Mouse (Mus musculus) lung, embryonic 16.5 days (tissue): ENCODE measurements around the gene Snx21. TPM values are rescaled to one million over a fixed set of nuclear protein-coding genes. Genes with fewer than 3 reads are reported as not detected.
"Not testable (repeated sequence)": the region's sequence is repeated elsewhere in the genome, so short reads cannot be mapped to it uniquely, and the experiment has no call there.

Source experiments
- ATAC-seq: fragments of 200-750 bp; cut with Nextera tagmentation; 2 replicates; pipeline ENCODE4 v1.8.0; 2017; ENCODE audit warnings: low read depth, mild to moderate bottlenecking, moderate library complexity
- H3K27ac ChIP-seq: fragments of 300-500 bp; sonication (generic); 2 replicates; pipeline ENCODE4 v1.5.1; 2014; ENCODE audit warnings: mild to moderate bottlenecking, control low read depth, low read length
- H3K27me3 ChIP-seq: fragments of 300-500 bp; sonication (generic); 2 replicates; pipeline ENCODE4 v1.6.1; 2014; ENCODE audit warnings: low read depth, low read length, mixed read lengths; ENCODE audit not compliant: control insufficient read depth, insufficient read depth
- H3K36me3 ChIP-seq: fragments of 300-500 bp; sonication (generic); 2 replicates; pipeline ENCODE4 v1.6.1; 2014; ENCODE audit warnings: low read length; ENCODE audit not compliant: control insufficient read depth, insufficient read depth
- H3K4me1 ChIP-seq: fragments of 300-500 bp; sonication (generic); replicated peaks from 2 replicates; pipeline ENCODE4 v1.6.1; 2014; ENCODE audit warnings: low read length, mixed read lengths; ENCODE audit not compliant: control insufficient read depth, insufficient read depth
- H3K4me2 ChIP-seq: fragments of 300-500 bp; sonication (generic); 2 replicates; pipeline ENCODE4 v1.6.1; 2014; ENCODE audit warnings: low read depth, low read length, control low read depth
- H3K4me3 ChIP-seq: fragments of 300-500 bp; sonication (generic); 2 replicates; pipeline ENCODE4 v1.5.1; 2014; ENCODE audit warnings: mild to moderate bottlenecking, low read length, control low read depth
- H3K9ac ChIP-seq: fragments of 300-500 bp; sonication (generic); 2 replicates; pipeline ENCODE4 v1.6.1; 2014; ENCODE audit warnings: low read length, control low read depth
- H3K9me3 ChIP-seq: fragments of 300-500 bp; sonication (generic); 2 replicates; pipeline ENCODE4 v1.6.1; 2016; ENCODE audit warnings: low read length; ENCODE audit not compliant: control insufficient read depth
- WGBS: fragments of 180-500 bp; shearing (Covaris S2); extraction: QIAGEN DNeasy Blood & Tissue Kit; methylation state at CpG from one replicate; pipeline ENCODE4 v1.1.7; 2014; 5-methylcytosine and 5-hydroxymethylcytosine counted together
- polyA plus RNA-seq: library from polyadenylated mRNA; unstranded; fragments of >200 nt; fragmentation: Nextera tagmentation; extraction: Ambion mirVana; gene quantifications from 2 replicates; pipeline ENCODE4 v1.2.1, GENCODE M21; 2015

Gene Snx21
- polyA plus RNA-seq, 1 experiment from 2014 or later = 23.9 TPM

- WGBS = 74% methylated on average over 6 of the region's 6 CpGs
- H3K36me3 ChIP-seq = peaks cover 21% of the 10 kb centered on the region
Observed at GRCm38 (mm10) chr2:164798554-164798953, 12.9 kb downstream of the Snx21 start.

GRCm38 (mm10) chr2:164800252-164801004 is 14.8 kb downstream of the Snx21 start:
- H3K4me2 ChIP-seq = no peak overlapping the region
- H3K27me3 ChIP-seq = no peaks in the 10 kb centered on the region
- no peak overlapping the region for H3K9ac ChIP-seq
- 83% methylated on average over 13 of the region's 13 CpGs for WGBS
- H3K36me3 ChIP-seq = peaks cover 14% of the 10 kb centered on the region
- no peak overlapping the region for H3K27ac ChIP-seq
- no peak overlapping the region for H3K4me3 ChIP-seq
- no peak for ATAC-seq
- H3K9me3 ChIP-seq = no peaks in the 10 kb centered on the region
- peaks cover 6% of the 10 kb centered on the region for H3K4me1 ChIP-seq

More at GRCm38 (mm10) chr2:164798554-164798953, 12.9 kb downstream of the Snx21 start:
- not testable (repeated sequence) for ATAC-seq, H3K27me3 ChIP-seq, H3K9me3 ChIP-seq, H3K27ac ChIP-seq, H3K4me1 ChIP-seq, H3K4me2 ChIP-seq, H3K9ac ChIP-seq, H3K4me3 ChIP-seq

- no peak overlapping the region for H3K27ac ChIP-seq
- H3K4me2 ChIP-seq = peak overlapping the region; percentile 69
- peaks cover 11% of the 10 kb centered on the region for H3K36me3 ChIP-seq
- H3K9me3 ChIP-seq = no peaks in the 10 kb centered on the region
- peak overlapping the region; percentile 77 for H3K9ac ChIP-seq
- peaks cover 12% of the 10 kb centered on the region for H3K4me1 ChIP-seq
- whole genome bisulfite sequencing = 87% methylated on average over 16 of the region's 16 CpGs
- no peaks in the 10 kb centered on the region for H3K27me3 ChIP-seq
- no peak for ATAC-seq
- H3K4me3 ChIP-seq = peak overlapping the region; percentile 88; the same call in 1 of the 2 replicates
Observed at GRCm38 (mm10) chr2:164803201-164803920, 17.7 kb downstream of the Snx21 start.

GRCm38 (mm10) chr2:164803921-164804313 is 18.3 kb downstream of the Snx21 start:
- H3K9ac ChIP-seq = peak overlapping the region; percentile 77
- no peak for ATAC-seq
- H3K27ac ChIP-seq = no peak overlapping the region
- peak overlapping the region; percentile 69 for H3K4me2 ChIP-seq
- H3K36me3 ChIP-seq = peaks cover 11% of the 10 kb centered on the region
- H3K27me3 ChIP-seq = no peaks in the 10 kb centered on the region
- H3K9me3 ChIP-seq = no peaks in the 10 kb centered on the region
- peaks cover 12% of the 10 kb centered on the region for H3K4me1 ChIP-seq
- WGBS = 70% methylated on average over 1 of the region's 1 CpGs
- peak overlapping the region; percentile 88 for H3K4me3 ChIP-seq

- WGBS = under 1% methylated on average over 47 of the region's 47 CpGs
- peak within 1 kb of the TSS; percentile 86 for H3K9ac ChIP-seq
- peaks cover 7% of the 10 kb centered on the region for H3K36me3 ChIP-seq
Observed at GRCm38 (mm10) chr2:164804533-164805331, 19.1 kb downstream of the Snx21 start, which contains the start of the genes Acot8 and Zswim3. TSS of gene Acot8 (minus strand) at chr2:164804882. TSS of gene Zswim3 (plus strand) at chr2:164805098.

GRCm38 (mm10) chr2:164805332-164805718 is 19.7 kb downstream of the Snx21 start:
- H3K4me2 ChIP-seq = peak overlapping the region; percentile 77
- peaks cover 7% of the 10 kb centered on the region for H3K36me3 ChIP-seq
- peak overlapping the region; percentile 86 for H3K9ac ChIP-seq
- peak overlapping the region; percentile 80 for H3K27ac ChIP-seq
- ATAC-seq = peak; percentile 63
- H3K4me3 ChIP-seq = peak overlapping the region; percentile 88
- WGBS = 2% methylated on average over 21 of the region's 21 CpGs
- H3K4me1 ChIP-seq = peaks cover 12% of the 10 kb centered on the region
- H3K27me3 ChIP-seq = no peaks in the 10 kb centered on the region
- no peaks in the 10 kb centered on the region for H3K9me3 ChIP-seq

More at GRCm38 (mm10) chr2:164804533-164805331, 19.1 kb downstream of the Snx21 start, which contains the start of the genes Acot8 and Zswim3:
- no peaks in the 10 kb centered on the region for H3K9me3 ChIP-seq
- peak within 1 kb of the TSS; percentile 80 for H3K27ac ChIP-seq
- H3K4me1 ChIP-seq = peaks cover 12% of the 10 kb centered on the region
- peak within 1 kb of the TSS; percentile 77 for H3K4me2 ChIP-seq
- peak within 1 kb of the TSS; percentile 88 for H3K4me3 ChIP-seq
- no peaks in the 10 kb centered on the region for H3K27me3 ChIP-seq
- peak; percentile 98 for ATAC-seq

- H3K4me3 ChIP-seq = no peak overlapping the region
- no peak overlapping the region for H3K27ac ChIP-seq
- H3K36me3 ChIP-seq = peaks cover 2% of the 10 kb centered on the region; the same call in 1 of the 2 replicates
- H3K9ac ChIP-seq = no peak overlapping the region
- no peaks in the 10 kb centered on the region for H3K27me3 ChIP-seq
- WGBS = 72% methylated on average over 7 of the region's 7 CpGs
- no peak for ATAC-seq
- peaks cover 12% of the 10 kb centered on the region for H3K4me1 ChIP-seq
- H3K9me3 ChIP-seq = no peaks in the 10 kb centered on the region
- no peak overlapping the region for H3K4me2 ChIP-seq
Observed at GRCm38 (mm10) chr2:164806614-164807013, 21.0 kb downstream of the Snx21 start.

GRCm38 (mm10) chr2:164813557-164813956 is 27.9 kb downstream of the Snx21 start:
- Histone ChIP-seq H3K36me3 (peaks cover 2% of the 10 kb centered on the region; the same call in 1 of the 2 replicates), H3K9me3 (no peaks in the 10 kb centered on the region), H3K4me3 (no peak overlapping the region), H3K27ac (no peak overlapping the region), H3K9ac (no peak overlapping the region), H3K27me3 (no peaks in the 10 kb centered on the region), H3K4me2 (no peak overlapping the region), H3K4me1 (peaks cover 7% of the 10 kb centered on the region)
- 65% methylated on average over 2 of the region's 2 CpGs for WGBS
- ATAC-seq = no peak
